Mouse (Mus musculus) Patski (cell line): ENCODE results near the gene Xlr5b. TPM values are rescaled to one million over a fixed set of nuclear protein-coding genes. Genes with fewer than 3 reads are reported as not detected.
"Not testable (repeated sequence)": the region's sequence is repeated elsewhere in the genome, so short reads cannot be mapped to it uniquely, and the experiment has no call there.

Experiments used
- ATAC-seq: fragments of 100-300 bp; one replicate; pipeline ENCODE4 v1.8.0; 2021
- CTCF ChIA-PET: fragments of 350-600 bp; sonication (Branson Sonifier 250); formaldehyde crosslinking; loops from one replicate; lab custom pipeline; 2022; ENCODE audit warnings: inconsistent platforms; lab: Charles Lee
- POLR2A ChIA-PET: fragments of 350-600 bp; sonication (Branson Sonifier 250); formaldehyde crosslinking; loops from one replicate; lab custom pipeline; 2022; ENCODE audit warnings: antibody characterized with exemption, inconsistent platforms; lab: Charles Lee
- DNase-seq: peaks from one replicate; pipeline ENCODE4 v3.0.0-alpha.2; 2011; ENCODE audit warnings: low read depth, low spot score
- H3K27me3 ChIP-seq: fragments of 371-371 bp; one replicate; pipeline ENCODE4 v1.5.1; 2021
- in situ Hi-C: fragments of 300-500 bp; cut with MboI; formaldehyde crosslinking; loops from 3 replicates; pipeline ENCODE4 v1.11.1; 2018; ENCODE audit warnings: low pct_unique_long_range_greater_than_20kb, mixed read lengths
- polyA plus RNA-seq: library from polyadenylated mRNA; unstranded; gene quantifications from one replicate; pipeline ENCODE4 v1.2.3, GENCODE M21; 2021

Gene Xlr5b
- not detected for polyA plus RNA-seq

- H3K27me3 ChIP-seq, POLR2A ChIA-PET, ATAC-seq, CTCF ChIA-PET, DNase-seq, in situ Hi-C loops: not testable (repeated sequence)
These were observed at the start of gene Xlr5b for GRCm38 (mm10) chrX:73148496-73148895. TSS of gene Xlr5b (plus strand) at chrX:73148796.

GRCm38 (mm10) chrX:73116747-73117146 lies 31.8 kb upstream of the Xlr5b start, which contains the start of gene Gm14685:
TSS of gene Gm14685 (plus strand) at chrX:73117047.
- POLR2A ChIA-PET, result not testable (repeated sequence)

GRCm38 (mm10) chrX:73122859-73123829 lies 25.5 kb upstream of the Xlr5b start:
- POLR2A ChIA-PET, DNase-seq, in situ Hi-C loops, H3K27me3 ChIP-seq, CTCF ChIA-PET, ATAC-seq: not testable (repeated sequence)

More at GRCm38 (mm10) chrX:73116747-73117146, 31.8 kb upstream of the Xlr5b start, which contains the start of gene Gm14685:
- in situ Hi-C loops, H3K27me3 ChIP-seq, CTCF ChIA-PET, ATAC-seq, DNase-seq: not testable (repeated sequence)

GRCm38 (mm10) chrX:73143218-73143618 lies 5.4 kb upstream of the Xlr5b start:
- ATAC-seq, DNase-seq, H3K27me3 ChIP-seq, CTCF ChIA-PET, in situ Hi-C loops, POLR2A ChIA-PET: not testable (repeated sequence)

- POLR2A ChIA-PET, CTCF ChIA-PET, in situ Hi-C loops, DNase-seq, H3K27me3 ChIP-seq, ATAC-seq: not testable (repeated sequence)
These were observed 754 bp downstream of the Xlr5b start, which contains the start of gene DXBay18 for GRCm38 (mm10) chrX:73149350-73149749. TSS of gene DXBay18 (minus strand) at chrX:73149450.

- H3K27me3 ChIP-seq, DNase-seq, POLR2A ChIA-PET, ATAC-seq, in situ Hi-C loops, CTCF ChIA-PET: not testable (repeated sequence)
These were observed 28.3 kb downstream of the Xlr5b start, which contains the start of gene Spin2d for GRCm38 (mm10) chrX:73176889-73177288. TSS of gene Spin2d (minus strand) at chrX:73176989.

GRCm38 (mm10) chrX:73191934-73192333 lies 43.3 kb downstream of the Xlr5b start, which contains the start of gene Xlr3b:
TSS of gene Xlr3b (plus strand) at chrX:73192207.
- DNase-seq, POLR2A ChIA-PET, CTCF ChIA-PET, in situ Hi-C loops, H3K27me3 ChIP-seq, ATAC-seq: not testable (repeated sequence)

Other genes starting within 250 kb of the Xlr5b start
- gene Cetn2, start 230.4 kb upstream of the Xlr5b start, polyA plus RNA-seq, result 134 TPM
- 26.1 TPM for gene Nsdhl, start 230.2 kb upstream of the Xlr5b start, polyA plus RNA-seq
- 15.8 TPM for gene Zfp185, start 161.5 kb upstream of the Xlr5b start, polyA plus RNA-seq
- not detected for gene Pnma5, start 111.7 kb upstream of the Xlr5b start, polyA plus RNA-seq
- not detected for gene Pnma3, start 84.0 kb upstream of the Xlr5b start, polyA plus RNA-seq
- gene Xlr4a, start 66.3 kb upstream of the Xlr5b start, polyA plus RNA-seq, result not detected
- gene Xlr3a, start 51.7 kb upstream of the Xlr5b start, polyA plus RNA-seq, result not detected
- gene Gm14685, start 31.7 kb upstream of the Xlr5b start, polyA plus RNA-seq, result not detected
- gene DXBay18, start 654 bp downstream of the Xlr5b start, polyA plus RNA-seq, result not detected
- not detected for gene Spin2d, start 28.2 kb downstream of the Xlr5b start, polyA plus RNA-seq
- gene Xlr3b, start 43.4 kb downstream of the Xlr5b start, polyA plus RNA-seq, result not detected
- gene Xlr4b, start 65.5 kb downstream of the Xlr5b start, polyA plus RNA-seq, result not detected
- 4.5 TPM for gene F8a, start 79.5 kb downstream of the Xlr5b start, polyA plus RNA-seq
- not detected for gene Xlr4c, start 94.3 kb downstream of the Xlr5b start, polyA plus RNA-seq
- gene Xlr3c, start 116.6 kb downstream of the Xlr5b start, polyA plus RNA-seq, result not detected
- gene Xlr5a, start 144.2 kb downstream of the Xlr5b start, polyA plus RNA-seq, result not detected
- not detected for gene Xlr5c, start 144.2 kb downstream of the Xlr5b start, polyA plus RNA-seq
- not detected for gene Gm45015, start 188.0 kb downstream of the Xlr5b start, polyA plus RNA-seq
- gene Zfp275, start 193.8 kb downstream of the Xlr5b start, polyA plus RNA-seq, result 12.3 TPM
- not detected for gene Gm18336, start 249.9 kb downstream of the Xlr5b start, polyA plus RNA-seq